Mouse (Mus musculus): Measurements from ENCODE around the gene Tmem186. TPM values are rescaled to one million over a fixed set of nuclear protein-coding genes. Genes with fewer than 3 reads are reported as not detected.

The Tmem186 gene
- polyA plus RNA-seq, 1 experiment from 2014 or later = 24.2 TPM

- Histone ChIP-seq H3K9me3 (ENCODE audit: control insufficient read depth, low read length) (no peaks in the 10 kb centered on the region), H3K9ac (ENCODE audit: low read depth, low read length) (no peak overlapping the region), H3K4me3 (ENCODE audit: low read length) (no peak overlapping the region), H3K27me3 (replicated peaks; ENCODE audit: control insufficient read depth, insufficient read depth, low read length) (no peaks in the 10 kb centered on the region), H3K4me1 (ENCODE audit: control insufficient read depth, insufficient read depth, low read length) (0 out of 2 replicates have a peak, but pooled peaks cover 3% of the 10 kb centered on the region), H3K4me2 (ENCODE audit: low read depth, low read length) (no peak overlapping the region), H3K36me3 (ENCODE audit: control insufficient read depth, insufficient read depth, low read length) (no peaks in the 10 kb centered on the region), H3K27ac (ENCODE audit: low read length) (no peak overlapping the region)
- 57% methylated on average over 4 of the region's 4 CpGs for WGBS
- ATAC-seq = no peak
These were observed 39.3 kb upstream of the Tmem186 start for GRCm38 (mm10) chr16:8676800-8677199.

GRCm38 (mm10) chr16:8676228-8676627, 38.7 kb upstream of the Tmem186 start:
- 75% methylated on average over 2 of the region's 2 CpGs for WGBS
- Histone ChIP-seq H3K4me2 (ENCODE audit: low read depth, low read length) (no peak overlapping the region), H3K27me3 (replicated peaks; ENCODE audit: control insufficient read depth, insufficient read depth, low read length) (no peaks in the 10 kb centered on the region), H3K9me3 (ENCODE audit: control insufficient read depth, low read length) (no peaks in the 10 kb centered on the region), H3K36me3 (ENCODE audit: control insufficient read depth, insufficient read depth, low read length) (no peaks in the 10 kb centered on the region), H3K9ac (ENCODE audit: low read depth, low read length) (no peak overlapping the region), H3K4me3 (ENCODE audit: low read length) (no peak overlapping the region), H3K4me1 (ENCODE audit: control insufficient read depth, insufficient read depth, low read length) (0 out of 2 replicates have a peak, but pooled peaks cover 3% of the 10 kb centered on the region), H3K27ac (ENCODE audit: low read length) (no peak overlapping the region)
- no peak for ATAC-seq

DNA sequence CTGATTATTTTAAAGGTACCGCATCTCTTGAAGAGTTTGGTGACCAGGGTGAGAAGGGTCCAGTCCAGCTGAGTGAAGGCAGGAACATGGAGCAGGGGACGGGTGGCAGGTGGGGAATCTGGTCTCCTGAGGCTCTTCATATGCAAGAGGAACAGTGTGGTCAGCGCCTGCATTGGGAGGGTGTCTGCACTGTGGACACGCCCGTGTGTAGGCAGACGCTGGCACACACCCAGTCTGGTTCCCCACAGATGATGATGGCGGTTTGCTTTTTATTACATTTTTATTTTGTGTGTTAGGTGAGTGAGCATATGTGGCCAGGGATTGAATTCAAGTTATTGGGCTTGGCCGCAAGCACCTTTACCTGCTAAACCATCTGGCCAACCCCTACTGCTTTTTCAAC, 38.0 kb upstream of the Tmem186 start:
- H3K27me3 ChIP-seq (replicated peaks; ENCODE audit: control insufficient read depth, insufficient read depth, low read length) = no peaks in the 10 kb centered on the region
- H3K36me3 ChIP-seq (ENCODE audit: control insufficient read depth, insufficient read depth, low read length) = no peaks in the 10 kb centered on the region
- no peak overlapping the region for H3K27ac ChIP-seq (ENCODE audit: low read length)
- no peaks in the 10 kb centered on the region for H3K9me3 ChIP-seq (ENCODE audit: control insufficient read depth, low read length)
- H3K9ac ChIP-seq (ENCODE audit: low read depth, low read length) = no peak overlapping the region
- no peak for ATAC-seq
- WGBS = 83% methylated on average over 8 of the region's 8 CpGs
- no peak overlapping the region for H3K4me3 ChIP-seq (ENCODE audit: low read length)
- no peak overlapping the region for H3K4me2 ChIP-seq (ENCODE audit: low read depth, low read length)
- H3K4me1 ChIP-seq (ENCODE audit: control insufficient read depth, insufficient read depth, low read length) = peaks cover 8% of the 10 kb centered on the region

GRCm38 (mm10) chr16:8674165-8674564, 36.7 kb upstream of the Tmem186 start:
- no peak overlapping the region for H3K9ac ChIP-seq (ENCODE audit: low read depth, low read length)
- H3K4me1 ChIP-seq (ENCODE audit: control insufficient read depth, insufficient read depth, low read length) = peaks cover 22% of the 10 kb centered on the region
- H3K36me3 ChIP-seq (ENCODE audit: control insufficient read depth, insufficient read depth, low read length) = no peaks in the 10 kb centered on the region
- H3K27ac ChIP-seq (ENCODE audit: low read length) = no peak overlapping the region
- no peaks in the 10 kb centered on the region for H3K27me3 ChIP-seq (replicated peaks; ENCODE audit: control insufficient read depth, insufficient read depth, low read length)
- WGBS = 5% methylated on average over 8 of the region's 8 CpGs
- H3K4me2 ChIP-seq (ENCODE audit: low read depth, low read length) = no peak overlapping the region; the same call in 1 of the 2 replicates
- H3K9me3 ChIP-seq (ENCODE audit: control insufficient read depth, low read length) = no peaks in the 10 kb centered on the region
- no peak overlapping the region for H3K4me3 ChIP-seq (ENCODE audit: low read length)
- ATAC-seq = no peak

DNA sequence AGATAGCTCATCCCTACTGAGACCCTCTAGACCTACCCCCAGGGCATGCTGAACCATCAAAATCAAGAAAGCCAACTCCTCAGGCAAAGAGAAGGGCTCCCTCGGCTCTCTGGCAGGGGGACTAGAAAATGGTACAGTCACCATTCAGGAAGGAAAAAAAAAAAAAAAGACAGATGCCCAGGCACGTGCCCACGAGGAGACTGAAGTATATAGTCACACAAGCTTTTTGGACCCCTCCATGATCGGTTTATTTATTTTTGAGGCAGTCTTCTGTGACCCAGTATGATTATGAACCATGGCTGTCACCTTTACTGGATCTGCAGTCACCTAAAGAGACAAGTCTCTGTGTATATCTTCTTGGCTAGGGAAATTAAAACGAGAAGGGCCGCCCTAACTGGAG, 35.8 kb upstream of the Tmem186 start:
- no peak for ATAC-seq
- H3K4me1 ChIP-seq (ENCODE audit: control insufficient read depth, insufficient read depth, low read length) = peaks cover 29% of the 10 kb centered on the region
- no peak overlapping the region for H3K27ac ChIP-seq (ENCODE audit: low read length)
- H3K9me3 ChIP-seq (ENCODE audit: control insufficient read depth, low read length) = no peaks in the 10 kb centered on the region
- H3K4me2 ChIP-seq (ENCODE audit: low read depth, low read length) = no peak overlapping the region
- H3K9ac ChIP-seq (ENCODE audit: low read depth, low read length) = no peak overlapping the region
- H3K4me3 ChIP-seq (ENCODE audit: low read length) = no peak overlapping the region
- H3K36me3 ChIP-seq (ENCODE audit: control insufficient read depth, insufficient read depth, low read length) = no peaks in the 10 kb centered on the region
- 65% methylated on average over 6 of the region's 6 CpGs for WGBS
- H3K27me3 ChIP-seq (replicated peaks; ENCODE audit: control insufficient read depth, insufficient read depth, low read length) = no peaks in the 10 kb centered on the region

GRCm38 (mm10) chr16:8672811-8673210, 35.3 kb upstream of the Tmem186 start:
- no peak for ATAC-seq
- H3K9me3 ChIP-seq (ENCODE audit: control insufficient read depth, low read length) = no peaks in the 10 kb centered on the region
- no peak overlapping the region for H3K4me3 ChIP-seq (ENCODE audit: low read length)
- peak overlapping the region; percentile 64; the same call in 1 of the 2 replicates for H3K4me2 ChIP-seq (ENCODE audit: low read depth, low read length)
- no peak overlapping the region for H3K9ac ChIP-seq (ENCODE audit: low read depth, low read length)
- H3K4me1 ChIP-seq (ENCODE audit: control insufficient read depth, insufficient read depth, low read length) = peaks cover 34% of the 10 kb centered on the region
- H3K36me3 ChIP-seq (ENCODE audit: control insufficient read depth, insufficient read depth, low read length) = no peaks in the 10 kb centered on the region
- H3K27me3 ChIP-seq (replicated peaks; ENCODE audit: control insufficient read depth, insufficient read depth, low read length) = no peaks in the 10 kb centered on the region
- no peak overlapping the region; the same call in 1 of the 2 replicates for H3K27ac ChIP-seq (ENCODE audit: low read length)

GRCm38 (mm10) chr16:8672350-8672687, 34.8 kb upstream of the Tmem186 start:
- under 1% methylated on average over 18 of the region's 18 CpGs for WGBS
- peaks cover 39% of the 10 kb centered on the region for H3K4me1 ChIP-seq (ENCODE audit: control insufficient read depth, insufficient read depth, low read length)

DNA sequence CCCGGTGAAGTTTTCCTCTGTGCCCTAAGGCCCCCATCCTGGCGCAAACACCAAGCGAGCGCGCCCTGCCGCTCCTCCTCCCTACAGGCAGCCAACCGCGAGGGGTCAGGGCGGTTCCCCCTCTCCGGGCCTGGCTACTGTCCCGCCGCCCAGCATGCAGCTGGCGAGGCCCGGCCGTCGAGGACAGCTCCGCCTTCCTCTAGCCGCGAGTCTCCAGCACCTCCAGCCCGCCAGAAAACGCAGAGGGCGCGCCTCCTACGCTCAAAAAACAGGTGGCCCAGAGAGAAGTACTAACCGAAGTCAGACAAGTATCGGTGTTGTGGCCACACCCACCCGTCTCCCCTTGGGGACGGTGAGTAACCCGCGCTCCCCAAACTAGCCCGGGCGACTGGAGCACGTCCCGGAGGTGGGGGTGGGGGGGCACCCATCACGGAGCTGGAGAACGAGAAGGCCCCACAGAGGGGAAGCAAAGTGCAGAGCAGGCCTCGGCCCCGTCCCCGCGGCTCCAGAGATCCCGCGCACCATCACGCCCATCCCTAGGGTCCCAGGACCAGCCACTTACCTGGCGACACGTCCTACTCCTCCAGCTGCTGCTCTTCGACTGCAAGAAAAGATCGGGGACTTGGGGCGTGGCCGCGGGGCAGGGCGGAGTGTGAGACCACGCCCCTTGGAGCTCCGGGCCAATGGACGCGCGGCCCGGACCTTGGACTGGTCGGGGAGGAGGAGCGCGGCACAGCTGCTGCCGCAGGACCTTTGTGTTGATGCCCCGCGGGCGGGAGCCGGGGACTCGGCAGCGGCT, 34.2 kb upstream of the Tmem186 start, which contains the start of gene Carhsp1:
TSS of gene Carhsp1 (minus strand) at position 605 of the 799 bp plus-strand sequence.
- peaks cover 45% of the 10 kb centered on the region for H3K4me1 ChIP-seq (ENCODE audit: control insufficient read depth, insufficient read depth, low read length)
- WGBS = under 1% methylated on average over 67 of the region's 67 CpGs
- H3K4me2 ChIP-seq (ENCODE audit: low read depth, low read length) = peak within 1 kb of the TSS; percentile 64
- peak; percentile 92 for ATAC-seq
- H3K27ac ChIP-seq (ENCODE audit: low read length) = peak within 1 kb of the TSS; percentile 89
- no peaks in the 10 kb centered on the region for H3K9me3 ChIP-seq (ENCODE audit: control insufficient read depth, low read length)
- H3K36me3 ChIP-seq (ENCODE audit: control insufficient read depth, insufficient read depth, low read length) = no peaks in the 10 kb centered on the region
- H3K27me3 ChIP-seq (replicated peaks; ENCODE audit: control insufficient read depth, insufficient read depth, low read length) = no peaks in the 10 kb centered on the region
- H3K9ac ChIP-seq (ENCODE audit: low read depth, low read length) = peak within 1 kb of the TSS; percentile 75
- H3K4me3 ChIP-seq (ENCODE audit: low read length) = peak within 1 kb of the TSS; percentile 75

More at GRCm38 (mm10) chr16:8672350-8672687, 34.8 kb upstream of the Tmem186 start:
- H3K27ac ChIP-seq (ENCODE audit: low read length) = peak overlapping the region; percentile 70
- H3K4me3 ChIP-seq (ENCODE audit: low read length) = peak overlapping the region; percentile 75
- H3K4me2 ChIP-seq (ENCODE audit: low read depth, low read length) = peak overlapping the region; percentile 64
- H3K36me3 ChIP-seq (ENCODE audit: control insufficient read depth, insufficient read depth, low read length) = no peaks in the 10 kb centered on the region
- H3K27me3 ChIP-seq (replicated peaks; ENCODE audit: control insufficient read depth, insufficient read depth, low read length) = no peaks in the 10 kb centered on the region
- peak overlapping the region; percentile 75 for H3K9ac ChIP-seq (ENCODE audit: low read depth, low read length)
- H3K9me3 ChIP-seq (ENCODE audit: control insufficient read depth, low read length) = no peaks in the 10 kb centered on the region
- no peak for ATAC-seq

GRCm38 (mm10) chr16:8670041-8671035, 32.8 kb upstream of the Tmem186 start:
- H3K4me1 ChIP-seq (ENCODE audit: control insufficient read depth, insufficient read depth, low read length) = peaks cover 53% of the 10 kb centered on the region
- H3K4me3 ChIP-seq (ENCODE audit: low read length) = peak overlapping the region; percentile 75
- peak overlapping the region; percentile 64 for H3K4me2 ChIP-seq (ENCODE audit: low read depth, low read length)
- H3K9me3 ChIP-seq (ENCODE audit: control insufficient read depth, low read length) = no peaks in the 10 kb centered on the region
- H3K36me3 ChIP-seq (ENCODE audit: control insufficient read depth, insufficient read depth, low read length) = no peaks in the 10 kb centered on the region
- H3K9ac ChIP-seq (ENCODE audit: low read depth, low read length) = peak overlapping the region; percentile 75
- H3K27ac ChIP-seq (ENCODE audit: low read length) = peak overlapping the region; percentile 89
- no peaks in the 10 kb centered on the region for H3K27me3 ChIP-seq (replicated peaks; ENCODE audit: control insufficient read depth, insufficient read depth, low read length)
- ATAC-seq = no peak
- WGBS = 14% methylated on average over 14 of the region's 15 CpGs

All from intestine, embryonic 16.5 days (tissue).